Mouse (Mus musculus) heart, adult 18-20 months (tissue): ENCODE measurements around the gene Cox15. TPM values are rescaled to one million over a fixed set of nuclear protein-coding genes. Genes with fewer than 3 reads are reported as not detected.
A peak's percentile ranks its signal among the peaks of the same experiment; 100 is the strongest.

Source experiments
- DNase-seq, 2 experiments: peaks; one replicate each; pipeline ENCODE4 v3.0.0; 2021 to 2022; ENCODE audit warnings: mixed read lengths in 1 of 2
- total RNA-seq, 2 experiments: library from RNA; stranded (reverse); gene quantifications; 2 replicates each; pipeline ENCODE4 v1.2.3; 2021

Gene Cox15
- total RNA-seq, 2 experiments from 2014 or later: 23.5 to 26.0 TPM

- no peak for DNase-seq
Measured at GRCm38 (mm10) chr19:43761543-43762256, 8.9 kb upstream of the Cox15 start.

GRCm38 (mm10) chr19:43760504-43760903, 7.7 kb upstream of the Cox15 start:
- DNase-seq: peak; percentile 59 to 89

GRCm38 (mm10) chr19:43754872-43755271, 2.1 kb upstream of the Cox15 start:
- no peak for DNase-seq

- DNase-seq: no peak
Measured at GRCm38 (mm10) chr19:43754237-43754636, 1.4 kb upstream of the Cox15 start.

GRCm38 (mm10) chr19:43753226-43753835, 531 bp upstream of the Cox15 start:
- peak; percentile 93 for DNase-seq

- no peak for DNase-seq
Measured at GRCm38 (mm10) chr19:43750008-43750407, 2.8 kb downstream of the Cox15 start.

GRCm38 (mm10) chr19:43747877-43748276, 4.9 kb downstream of the Cox15 start:
- DNase-seq: no peak

GRCm38 (mm10) chr19:43745740-43746139, 7.1 kb downstream of the Cox15 start:
- no peak for DNase-seq

- DNase-seq: no peak
Measured at GRCm38 (mm10) chr19:43743401-43743800, 9.4 kb downstream of the Cox15 start.

GRCm38 (mm10) chr19:43738409-43738808, 14.4 kb downstream of the Cox15 start:
- DNase-seq: no peak

- DNase-seq: no peak
Measured at GRCm38 (mm10) chr19:43731157-43731556, 21.6 kb downstream of the Cox15 start.

- peak in 1 of 2 experiments; percentile 46 for DNase-seq
Measured at GRCm38 (mm10) chr19:43730037-43730428, 22.8 kb downstream of the Cox15 start.

GRCm38 (mm10) chr19:43729296-43730036, 23.3 kb downstream of the Cox15 start:
- DNase-seq: peak; percentile 35 to 42

- no peak for DNase-seq
Measured at GRCm38 (mm10) chr19:43726510-43727146, 26.2 kb downstream of the Cox15 start.

- no peak for DNase-seq
Measured at GRCm38 (mm10) chr19:43724821-43725220, 28.0 kb downstream of the Cox15 start.

- DNase-seq: no peak
Measured at GRCm38 (mm10) chr19:43724194-43724593, 28.6 kb downstream of the Cox15 start.

GRCm38 (mm10) chr19:43723501-43723900, 29.3 kb downstream of the Cox15 start:
- no peak for DNase-seq

- DNase-seq: no peak
Measured at GRCm38 (mm10) chr19:43722891-43723290, 29.9 kb downstream of the Cox15 start.

- DNase-seq: no peak
Measured at GRCm38 (mm10) chr19:43720061-43720460, 32.7 kb downstream of the Cox15 start.

GRCm38 (mm10) chr19:43711971-43712370, 40.8 kb downstream of the Cox15 start:
- DNase-seq: no peak

GRCm38 (mm10) chr19:43711159-43711916, 41.5 kb downstream of the Cox15 start:
- DNase-seq: peak in 1 of 2 experiments; percentile 22

- DNase-seq: no peak
Measured at GRCm38 (mm10) chr19:43709317-43709716, 43.5 kb downstream of the Cox15 start.
